Mouse (Mus musculus) frontal cortex, postnatal 36 days (tissue): ENCODE measurements around the gene Rtl1.

Source experiments
- DNase-seq, 2 experiments: peaks; one replicate each; pipeline ENCODE4 v3.0.0; 2022; ENCODE audit warnings: low spot score in 2 of 2

The Rtl1 gene

GRCm38 (mm10) chr12:109572259-109572658 lies 27.9 kb downstream of the Rtl1 start:
- DNase-seq = no peak

GRCm38 (mm10) chr12:109560111-109560695 lies 39.9 kb downstream of the Rtl1 start:
- no peak for DNase-seq

- no peak for DNase-seq
Observed at GRCm38 (mm10) chr12:109558891-109559487, 41.1 kb downstream of the Rtl1 start.

GRCm38 (mm10) chr12:109558226-109558824 lies 41.8 kb downstream of the Rtl1 start:
- no peak for DNase-seq

GRCm38 (mm10) chr12:109555837-109556409 lies 44.2 kb downstream of the Rtl1 start:
- DNase-seq = no peak

GRCm38 (mm10) chr12:109553568-109553967 lies 46.6 kb downstream of the Rtl1 start:
- no peak for DNase-seq

GRCm38 (mm10) chr12:109552754-109553525 lies 47.2 kb downstream of the Rtl1 start:
- no peak for DNase-seq

GRCm38 (mm10) chr12:109551771-109552170 lies 48.4 kb downstream of the Rtl1 start:
- DNase-seq = no peak

GRCm38 (mm10) chr12:109547085-109547484 lies 53.0 kb downstream of the Rtl1 start:
- DNase-seq = no peak

- no peak for DNase-seq
Observed at GRCm38 (mm10) chr12:109545875-109546732, 54.0 kb downstream of the Rtl1 start.

- DNase-seq = no peak
Observed at GRCm38 (mm10) chr12:109543281-109543923, 56.7 kb downstream of the Rtl1 start.

GRCm38 (mm10) chr12:109542635-109543249 lies 57.4 kb downstream of the Rtl1 start:
- DNase-seq = peak; percentile 78 to 92

- DNase-seq = no peak
Observed at GRCm38 (mm10) chr12:109542011-109542410, 58.1 kb downstream of the Rtl1 start.

- DNase-seq = no peak
Observed at GRCm38 (mm10) chr12:109541540-109541899, 58.6 kb downstream of the Rtl1 start.

- peak; percentile 77 to 82 for DNase-seq
Observed at GRCm38 (mm10) chr12:109540739-109541539, 59.2 kb downstream of the Rtl1 start.

- DNase-seq = no peak
Observed at GRCm38 (mm10) chr12:109539950-109540349, 60.2 kb downstream of the Rtl1 start.
